Mouse (Mus musculus) megakaryocyte, embryonic 14.5 days (primary cell): Measurements from ENCODE around the gene Gmppa.

ENCODE experiments used
- FLI1 ChIP-seq: IDR thresholded peaks from 2 replicates; pipeline ENCODE4 v1.6.1; 2012; ENCODE audit warnings: low read length, inconsistent platforms, mixed read lengths
- GATA1 ChIP-seq: IDR thresholded peaks from 3 replicates; pipeline ENCODE4 v1.6.1; 2012; ENCODE audit warnings: mixed read lengths, low read length, inconsistent platforms, borderline replicate concordance

- TF ChIP-seq GATA1 (no peak), FLI1 (no peak)
Observed at GRCm38 (mm10) chr1:75412196-75412595, 23.5 kb upstream of the Gmppa start.
